Mouse (Mus musculus) heart, embryonic 15.5 days (tissue): ENCODE measurements at regions not wholly inside any gene's neighbourhood (a gene's known extent, or its start where the extent isn't known, plus 50 kb on each side); places are given as distances from the start of the nearest gene placed in this dataset.

Experiments used
- ATAC-seq: fragments of 200-750 bp; cut with Nextera tagmentation; replicated peaks from 2 replicates; pipeline ENCODE4 v1.8.0; 2017; ENCODE audit warnings: low read depth, moderate TSS enrichment; ENCODE audit not compliant: insufficient number of reproducible peaks, insufficient read depth, low FRiP score
- H3K27ac ChIP-seq: fragments of 300-500 bp; sonication (generic); 2 replicates; pipeline ENCODE4 v1.5.1; 2015; ENCODE audit warnings: mild to moderate bottlenecking, inconsistent platforms
- H3K27me3 ChIP-seq: fragments of 300-500 bp; sonication (generic); 2 replicates; pipeline ENCODE4 v1.6.1; 2015; ENCODE audit warnings: inconsistent platforms
- H3K36me3 ChIP-seq: fragments of 300-500 bp; sonication (generic); 2 replicates; pipeline ENCODE4 v1.6.1; 2015; ENCODE audit warnings: mild to moderate bottlenecking, inconsistent platforms
- H3K4me1 ChIP-seq: fragments of 300-500 bp; sonication (generic); replicated peaks from 2 replicates; pipeline ENCODE4 v1.6.1; 2015; ENCODE audit warnings: inconsistent platforms
- H3K4me2 ChIP-seq: fragments of 300-500 bp; sonication (generic); 2 replicates; pipeline ENCODE4 v1.6.1; 2015; ENCODE audit warnings: inconsistent platforms, mild to moderate bottlenecking, moderate library complexity
- H3K4me3 ChIP-seq: fragments of 300-500 bp; sonication (generic); 2 replicates; pipeline ENCODE4 v1.5.1; 2015; ENCODE audit warnings: mild to moderate bottlenecking, inconsistent platforms
- H3K9ac ChIP-seq: fragments of 300-500 bp; sonication (generic); 2 replicates; pipeline ENCODE4 v1.6.1; 2015; ENCODE audit warnings: mild to moderate bottlenecking, inconsistent platforms
- H3K9me3 ChIP-seq: fragments of 300-500 bp; sonication (generic); replicated peaks from 2 replicates; pipeline ENCODE4 v1.6.1; 2016; ENCODE audit warnings: inconsistent platforms
- WGBS: fragments of 180-500 bp; shearing (Covaris S2); methylation state at CpG from one replicate; pipeline ENCODE4 v1.1.7; 2015; ENCODE audit warnings: mixed read lengths; 5-methylcytosine and 5-hydroxymethylcytosine counted together

GRCm38 (mm10) chr2:57698659-57699061 lies 299.0 kb upstream of the Galnt5 start:
- WGBS, result 9% methylated on average over 11 of the region's 11 CpGs
- Histone ChIP-seq H3K4me2 (peak overlapping the region; percentile 62), H3K27ac (no peak overlapping the region), H3K9ac (peak overlapping the region; percentile 25; the same call in 1 of the 2 replicates), H3K27me3 (no peaks in the 10 kb centered on the region), H3K36me3 (no peaks in the 10 kb centered on the region), H3K4me3 (peak overlapping the region; percentile 44), H3K9me3 (no peaks in the 10 kb centered on the region), H3K4me1 (peaks cover 2% of the 10 kb centered on the region; the same call in 1 of the 2 replicates)
- ATAC-seq, result no peak; the same call in 1 of the 2 replicates

- no peaks in the 10 kb centered on the region for H3K9me3 ChIP-seq
- no peak overlapping the region for H3K27ac ChIP-seq
- H3K4me2 ChIP-seq, result peak overlapping the region; percentile 62
- 57% methylated on average over 4 of the region's 4 CpGs for WGBS
- H3K4me3 ChIP-seq, result peak overlapping the region; percentile 44; the same call in 1 of the 2 replicates
- H3K36me3 ChIP-seq, result no peaks in the 10 kb centered on the region
- H3K9ac ChIP-seq, result no peak overlapping the region
- no peak for ATAC-seq
- peaks cover 2% of the 10 kb centered on the region; the same call in 1 of the 2 replicates for H3K4me1 ChIP-seq
- no peaks in the 10 kb centered on the region for H3K27me3 ChIP-seq
Measured at GRCm38 (mm10) chr2:57699226-57699625, 298.5 kb upstream of the Galnt5 start.

GRCm38 (mm10) chr2:57716754-57717510 lies 280.8 kb upstream of the Galnt5 start:
- no peak for ATAC-seq
- H3K9me3 ChIP-seq, result no peaks in the 10 kb centered on the region
- H3K36me3 ChIP-seq, result no peaks in the 10 kb centered on the region
- H3K4me3 ChIP-seq, result no peak overlapping the region
- no peak overlapping the region for H3K9ac ChIP-seq
- H3K4me2 ChIP-seq, result no peak overlapping the region
- H3K4me1 ChIP-seq, result no peaks in the 10 kb centered on the region
- no peak overlapping the region for H3K27ac ChIP-seq
- 50% methylated on average over 10 of the region's 10 CpGs for WGBS
- no peaks in the 10 kb centered on the region for H3K27me3 ChIP-seq
